Mouse (Mus musculus) c-Kit-positive CD71-negative TER-119-negative erythroid progenitor cells, embryonic 14.5 days (primary cell): Measurements from ENCODE around the gene Foxa3.

Experiments
- DNase-seq: peaks from one replicate; pipeline ENCODE4 v3.0.0-alpha.2; 2013; ENCODE audit warnings: low read depth

The Foxa3 gene

GRCm38 (mm10) chr7:18998835-18999234 lies 24.5 kb downstream of the Foxa3 start:
- DNase-seq = no peak

- no peak for DNase-seq
Observed at GRCm38 (mm10) chr7:18993036-18993435, 30.3 kb downstream of the Foxa3 start.

GRCm38 (mm10) chr7:18992294-18992675 lies 31.1 kb downstream of the Foxa3 start:
- no peak for DNase-seq

- no peak for DNase-seq
Observed at GRCm38 (mm10) chr7:18991660-18992293, 31.6 kb downstream of the Foxa3 start.

GRCm38 (mm10) chr7:18990601-18991295 lies 32.6 kb downstream of the Foxa3 start, which contains the start of gene Mypop:
Mypop (plus strand) TSS chr7:18991245.
- peak; percentile 99 for DNase-seq

- DNase-seq = no peak
Observed at GRCm38 (mm10) chr7:18989995-18990394, 33.3 kb downstream of the Foxa3 start.

- DNase-seq = no peak
Observed at GRCm38 (mm10) chr7:18988780-18989179, 34.6 kb downstream of the Foxa3 start.

GRCm38 (mm10) chr7:18987747-18988146 lies 35.6 kb downstream of the Foxa3 start:
- no peak for DNase-seq

GRCm38 (mm10) chr7:18987100-18987499 lies 36.2 kb downstream of the Foxa3 start, which contains the start of gene Nanos2:
Nanos2 (plus strand) TSS chr7:18987400.
- DNase-seq = no peak

GRCm38 (mm10) chr7:18986503-18986902 lies 36.8 kb downstream of the Foxa3 start:
- DNase-seq = no peak

- DNase-seq = no peak
Observed at GRCm38 (mm10) chr7:18978381-18978780, 45.0 kb downstream of the Foxa3 start.

- no peak for DNase-seq
Observed at GRCm38 (mm10) chr7:18970956-18971355, 52.4 kb downstream of the Foxa3 start.

- DNase-seq = no peak
Observed at GRCm38 (mm10) chr7:18967603-18968002, 55.7 kb downstream of the Foxa3 start.

- no peak for DNase-seq
Observed at GRCm38 (mm10) chr7:18965312-18965711, 58.0 kb downstream of the Foxa3 start.

GRCm38 (mm10) chr7:18963294-18963843 lies 60.0 kb downstream of the Foxa3 start:
- DNase-seq = no peak
